Mouse (Mus musculus): ENCODE data around the gene Hmgcl.
"Not testable (repeated sequence)": the region's sequence is repeated elsewhere in the genome, so short reads cannot be mapped to it uniquely, and the experiment has no call there.

The Hmgcl gene

DNA sequence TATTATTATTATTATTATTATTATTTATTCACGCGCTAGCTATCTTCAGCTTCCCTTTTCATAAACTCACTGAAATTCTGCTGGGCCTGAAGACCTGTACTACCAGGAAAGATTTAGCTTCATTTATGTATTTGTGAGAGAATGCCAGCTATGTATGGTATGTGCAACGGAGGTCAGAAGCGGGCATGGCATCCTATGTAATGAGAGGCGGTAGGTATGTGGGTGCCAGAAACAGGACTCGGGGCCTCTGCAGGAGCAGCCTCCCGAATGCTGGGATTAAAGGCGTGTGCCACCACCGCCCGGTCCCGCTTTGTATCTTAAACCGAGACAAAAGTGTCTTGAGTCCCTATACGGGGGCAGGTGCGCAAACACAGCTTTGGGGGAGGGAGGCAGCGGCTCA is 16.7 kb downstream of the Hmgcl start:
- no peak for DNase-seq

DNA sequence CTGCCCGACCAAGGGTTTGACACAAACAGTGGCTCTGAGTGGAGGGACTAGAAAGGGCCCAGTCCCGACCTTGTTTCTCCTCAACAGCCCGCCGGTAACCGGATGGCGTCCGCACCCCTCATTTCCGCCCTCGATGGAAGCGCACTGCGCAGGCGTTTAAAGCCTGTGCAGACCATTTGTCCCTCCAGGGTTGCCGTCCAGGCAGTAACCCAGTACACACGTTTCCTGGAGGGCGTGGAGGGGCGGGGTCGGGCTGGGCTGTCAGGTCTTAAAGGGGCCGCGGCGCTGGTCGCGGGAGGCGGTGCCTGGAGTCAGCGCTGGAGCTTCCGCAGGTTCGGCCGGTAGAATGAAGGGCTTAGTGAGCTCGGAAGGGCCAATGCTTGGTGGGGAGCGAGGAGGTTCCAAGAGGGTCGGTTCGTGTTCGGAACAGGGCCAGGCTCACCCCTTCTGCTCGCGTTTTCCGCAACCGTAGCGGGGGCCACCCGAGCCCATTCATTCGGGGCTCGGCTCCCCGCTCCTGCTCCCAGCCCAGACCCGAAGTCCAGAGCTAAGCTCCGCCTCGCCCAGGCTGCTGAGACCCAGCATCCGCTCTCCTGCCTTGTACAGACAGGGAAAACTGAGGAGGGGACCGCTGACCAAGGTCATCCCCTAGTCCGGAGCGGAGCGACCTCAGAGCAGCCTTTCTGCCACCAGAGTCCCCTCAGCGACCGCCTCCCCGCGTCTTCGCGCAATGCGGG is 17.4 kb downstream of the Hmgcl start, which contains the start of gene Gale:
Gene Gale (plus strand): TSS at position 271 of the 737 bp plus-strand sequence.
- peak; percentile 93 to 94 for DNase-seq

DNA sequence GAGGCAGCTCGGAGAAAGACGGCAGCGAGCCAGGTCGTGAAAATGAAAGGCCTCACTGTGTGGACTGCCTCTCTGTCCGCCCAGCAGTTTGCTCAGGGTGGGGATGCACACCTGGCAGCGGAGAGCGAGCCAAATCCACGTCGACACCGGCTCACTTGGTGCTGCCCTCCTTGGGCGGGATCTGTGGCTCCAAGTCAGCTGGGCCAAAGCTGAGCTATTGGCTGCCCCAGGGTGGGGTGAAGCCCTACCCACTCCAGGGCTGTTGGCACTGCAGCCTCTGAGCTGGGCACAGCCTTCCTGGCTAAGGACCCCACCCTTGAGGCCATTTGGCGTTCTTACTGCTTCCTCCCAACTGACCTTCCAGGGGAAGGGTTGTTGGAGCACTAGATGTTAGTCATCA is 18.2 kb downstream of the Hmgcl start:
- peak; percentile 39 to 48 for DNase-seq

DNA sequence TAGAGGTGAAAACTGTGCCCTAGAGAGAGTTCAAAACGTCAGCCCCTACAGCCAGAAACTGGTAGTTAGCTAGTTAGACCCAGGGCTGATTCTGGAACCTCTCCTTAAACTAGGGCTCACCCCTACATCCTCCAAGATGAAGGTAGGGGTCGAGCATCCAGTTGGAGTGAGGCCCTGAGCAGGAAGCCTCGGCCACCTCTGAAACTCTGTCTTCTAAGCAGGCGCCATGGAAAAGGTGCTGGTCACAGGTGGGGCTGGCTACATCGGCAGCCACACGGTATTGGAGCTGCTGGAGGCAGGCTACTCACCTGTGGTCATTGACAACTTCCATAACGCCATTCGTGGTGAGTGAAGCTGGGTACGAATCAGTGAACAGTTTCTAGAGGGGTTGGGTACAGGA is 18.9 kb downstream of the Hmgcl start:
- no peak for DNase-seq

DNA sequence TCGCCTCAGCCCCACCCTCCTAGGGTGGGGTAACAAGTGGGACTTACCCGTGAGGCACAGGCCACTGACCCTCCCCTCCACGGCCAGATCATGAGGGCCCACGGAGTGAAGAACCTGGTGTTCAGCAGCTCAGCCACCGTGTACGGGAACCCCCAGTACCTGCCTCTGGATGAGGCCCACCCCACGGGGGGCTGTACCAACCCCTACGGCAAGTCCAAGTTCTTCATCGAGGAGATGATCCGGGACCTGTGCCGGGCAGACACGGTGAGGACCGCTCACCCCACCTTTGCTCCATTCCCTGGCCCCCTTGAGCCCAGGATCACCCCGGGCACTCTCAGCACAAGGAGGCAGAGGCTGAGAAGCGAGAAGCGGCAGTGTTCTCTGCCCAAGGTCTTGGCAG is 20.0 kb downstream of the Hmgcl start:
- DNase-seq = no peak

DNA sequence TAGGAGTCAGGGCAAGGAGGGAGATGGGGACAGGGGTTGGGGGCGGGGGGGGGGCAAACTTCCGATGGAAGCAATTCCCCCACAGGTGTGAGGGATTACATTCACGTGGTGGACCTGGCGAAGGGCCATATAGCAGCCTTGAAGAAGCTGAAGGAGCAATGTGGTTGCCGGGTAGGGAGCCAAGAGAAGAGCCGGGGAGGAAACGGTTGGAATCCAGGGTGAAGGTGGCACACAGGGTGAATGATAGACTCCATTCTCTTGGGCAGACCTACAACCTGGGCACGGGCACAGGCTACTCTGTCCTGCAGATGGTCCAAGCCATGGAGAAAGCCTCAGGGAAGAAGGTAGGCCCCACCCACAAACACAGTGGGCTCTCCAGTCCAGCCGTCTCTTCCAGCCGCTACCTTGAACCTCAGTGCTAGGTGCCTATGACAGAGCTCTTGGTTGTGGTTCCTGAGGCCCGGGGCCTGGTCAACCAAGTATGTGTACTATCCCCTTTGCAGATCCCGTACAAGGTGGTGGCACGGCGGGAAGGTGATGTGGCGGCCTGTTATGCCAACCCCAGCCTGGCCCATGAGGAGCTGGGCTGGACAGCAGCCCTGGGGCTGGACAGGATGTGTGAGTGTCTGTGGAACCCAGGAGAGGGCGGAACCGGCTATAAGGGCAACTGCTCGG is 21.0 kb downstream of the Hmgcl start:
- no peak for DNase-seq

DNA sequence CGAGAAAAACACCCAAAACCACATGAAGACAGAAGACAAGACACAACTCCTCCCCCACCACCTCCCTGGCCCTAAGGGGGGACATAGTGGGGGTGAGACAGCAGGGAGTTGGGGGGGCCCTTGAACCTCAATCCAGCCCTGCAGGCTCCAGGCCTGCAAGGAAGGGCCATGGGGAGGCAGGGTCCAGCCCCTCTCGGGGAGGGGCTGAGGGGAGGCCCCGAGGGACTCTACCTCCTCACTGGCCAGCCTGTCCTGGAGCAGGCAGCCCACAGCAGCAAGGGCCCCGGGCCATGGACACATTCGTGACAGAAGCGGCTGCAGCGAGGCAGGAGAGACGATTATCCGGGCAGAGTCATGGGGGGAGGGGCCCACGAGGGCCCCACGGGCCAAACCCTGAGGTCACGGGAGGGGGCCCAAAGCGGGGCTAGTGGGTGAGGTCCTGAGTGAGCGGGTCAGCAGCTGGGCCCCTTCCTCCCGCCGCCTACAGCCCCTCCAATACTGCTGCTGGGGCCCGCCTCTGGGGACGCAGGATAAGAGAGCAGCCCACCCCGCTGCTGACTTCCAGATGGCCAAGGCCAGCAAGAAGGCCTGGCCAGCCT is 22.1 kb downstream of the Hmgcl start:
- no peak for DNase-seq

DNA sequence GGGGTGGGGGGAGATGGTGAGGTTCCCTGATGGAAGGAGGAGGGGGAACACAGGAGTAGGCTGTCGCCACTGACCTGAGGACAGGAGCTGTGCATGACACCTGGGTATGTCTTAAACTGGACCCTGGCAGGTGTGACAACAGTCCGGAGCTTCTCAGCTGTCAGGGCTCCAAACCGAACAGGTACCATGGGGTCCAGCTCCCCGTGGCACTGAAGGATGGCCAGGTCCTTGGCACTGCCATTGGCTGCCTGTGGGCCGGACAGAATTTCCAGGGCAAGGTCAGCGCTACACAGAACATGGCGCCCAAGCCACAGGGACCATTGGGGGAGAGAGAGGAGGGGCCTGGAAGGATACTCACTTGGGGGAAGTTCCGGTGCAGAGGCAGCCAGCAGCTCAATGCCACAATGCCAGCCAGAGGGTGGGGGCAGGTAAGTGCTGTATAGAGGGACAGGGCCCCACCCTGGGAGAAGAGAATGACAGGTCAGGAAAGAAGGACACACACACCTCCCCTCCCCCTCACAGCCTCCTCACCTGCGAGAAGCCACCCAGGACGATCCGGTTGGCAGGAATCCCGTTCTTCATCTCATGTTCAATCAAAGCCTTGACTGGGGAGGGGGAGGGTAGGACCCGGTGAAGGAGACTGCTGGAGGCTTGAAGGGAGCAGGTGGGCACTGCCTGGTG is 23.0 kb downstream of the Hmgcl start:
- no peak for DNase-seq

DNA sequence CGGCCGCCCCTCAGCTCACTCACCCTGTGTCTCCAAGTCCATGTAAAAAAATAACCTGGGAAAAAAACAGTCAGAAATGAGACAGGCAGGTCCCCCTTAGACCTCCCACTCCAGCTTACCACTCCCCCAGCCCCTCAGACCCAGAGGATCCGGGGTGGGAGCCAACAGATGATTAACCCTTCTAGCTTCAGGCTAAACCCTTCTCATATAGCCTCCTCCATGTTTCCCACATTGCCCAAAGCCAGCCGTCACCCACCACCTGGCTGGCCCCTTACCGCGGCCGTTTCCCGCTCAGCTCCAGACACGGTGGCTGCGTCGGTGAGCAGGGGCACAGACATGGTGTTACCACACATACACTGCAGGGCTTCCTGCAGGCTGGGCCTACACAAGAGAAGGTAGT is 24.3 kb downstream of the Hmgcl start:
- DNase-seq = no peak

DNA sequence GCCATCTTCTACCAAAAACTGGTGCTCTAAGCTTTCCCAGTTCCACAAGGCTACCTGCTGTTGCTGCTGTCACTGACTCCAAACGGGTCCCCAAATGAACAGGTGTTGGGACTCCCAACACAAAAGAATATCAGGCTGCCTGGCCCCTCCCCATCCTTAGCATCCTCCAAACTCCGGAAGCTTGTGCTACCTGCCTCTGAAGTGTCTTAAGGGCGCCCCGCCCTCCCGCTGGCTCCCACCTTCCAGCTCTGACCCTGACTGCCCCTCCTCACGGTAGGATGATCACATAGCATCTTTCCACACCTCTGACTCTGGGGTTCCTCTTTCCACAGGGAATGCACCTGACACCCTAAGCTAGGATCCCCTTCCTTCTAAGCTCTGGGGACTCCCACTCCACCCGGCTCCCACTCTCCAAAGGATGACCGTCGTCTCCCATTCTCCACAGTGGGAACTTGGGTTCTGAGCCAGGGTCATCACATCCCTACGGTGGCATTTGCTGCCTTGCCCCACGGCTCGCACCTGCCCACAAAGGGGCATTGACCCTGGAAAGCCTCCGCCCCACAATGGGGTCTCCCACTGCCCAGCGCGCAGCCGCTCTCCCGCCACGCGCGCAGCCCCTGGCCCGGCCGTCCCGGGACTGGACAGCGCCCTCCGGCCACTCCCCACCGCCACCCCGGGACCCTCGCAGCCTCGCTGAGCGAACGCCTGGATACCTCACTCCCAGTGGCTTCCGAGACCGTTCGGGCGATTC is 25.7 kb downstream of the Hmgcl start:
- DNase-seq = no peak

DNA sequence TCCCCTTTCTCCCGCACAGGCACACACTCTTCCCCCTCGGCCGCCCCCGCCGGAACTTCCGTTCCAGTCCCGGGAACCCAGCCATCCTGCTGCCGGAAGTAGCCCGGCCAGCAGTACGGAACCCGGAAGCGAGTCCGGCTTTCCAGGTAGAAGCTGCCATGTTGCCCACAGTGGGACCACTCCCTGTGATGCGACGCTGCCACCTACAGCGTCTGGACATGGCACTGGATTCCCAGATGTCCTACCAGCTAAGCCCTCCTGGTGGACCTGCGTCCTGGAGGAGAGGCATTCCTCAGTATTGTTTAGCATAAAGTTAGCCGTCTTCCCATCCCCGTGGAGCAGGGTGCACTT is 26.3 kb downstream of the Hmgcl start, which contains the start of gene Lypla2:
Gene Lypla2 (minus strand): TSS at position 71 of the 351 bp plus-strand sequence.
- DNase-seq = peak; percentile 66 to 76

DNA sequence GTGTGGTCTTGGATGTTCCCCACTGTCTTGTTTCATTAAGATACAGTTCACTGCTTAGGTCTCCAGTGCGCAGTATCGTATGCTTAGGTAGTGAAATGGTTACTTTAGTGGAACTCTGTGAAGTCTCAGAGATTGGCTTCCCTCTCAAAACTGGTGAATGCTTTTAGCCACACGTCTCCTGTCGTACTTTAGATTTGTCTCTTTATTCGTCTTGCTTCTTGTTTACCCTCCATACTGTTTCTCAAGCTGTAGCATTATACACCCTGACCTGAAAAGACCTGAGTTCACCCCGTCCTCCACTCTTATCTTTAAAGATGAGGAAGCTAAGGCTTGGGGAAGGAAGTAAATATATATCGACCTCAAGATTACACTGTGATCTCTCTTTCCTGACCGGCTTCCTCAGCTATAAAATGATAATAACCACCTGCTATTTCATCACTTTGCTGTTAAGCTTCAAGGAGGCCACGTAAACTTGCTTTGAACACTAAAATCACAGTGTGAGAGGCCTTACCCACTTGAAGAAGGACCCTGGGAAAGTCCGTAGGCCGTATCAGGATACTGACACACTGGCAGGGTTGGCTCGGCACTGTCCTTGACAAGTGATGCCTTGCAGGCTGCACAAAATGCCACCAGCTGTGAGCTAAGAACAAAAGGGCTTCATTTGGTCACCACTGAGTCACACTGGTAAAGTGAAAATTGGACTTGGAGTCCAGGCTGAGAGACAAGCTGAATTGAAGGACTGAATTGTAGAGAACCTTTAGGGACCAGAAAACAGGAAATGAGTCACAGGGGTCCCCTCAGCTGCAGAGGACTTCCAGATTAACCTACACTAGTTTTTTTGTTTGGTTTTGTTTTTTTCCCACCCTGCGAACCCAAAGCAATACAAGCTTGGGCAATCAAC is 26.9 kb downstream of the Hmgcl start:
- DNase-seq = no peak

DNA sequence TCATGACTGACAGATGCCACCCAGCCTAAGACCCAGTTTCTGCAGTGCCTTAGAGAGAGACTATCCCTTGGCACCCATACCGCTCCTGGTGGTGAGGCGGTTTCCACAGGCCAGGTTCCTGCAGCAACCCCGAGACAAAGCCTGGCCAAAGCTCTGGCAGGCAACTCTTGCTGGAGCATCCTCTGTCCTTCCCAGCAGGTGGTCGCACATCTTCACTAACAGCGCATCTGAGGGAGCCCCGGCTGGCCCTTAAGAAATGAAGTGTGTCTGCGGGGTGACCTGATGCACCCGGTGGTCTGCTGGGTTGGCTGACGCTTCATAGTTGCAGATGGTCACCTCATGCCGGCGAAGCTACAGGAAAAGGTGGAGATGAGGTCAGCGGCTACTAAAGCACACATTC is 29.9 kb downstream of the Hmgcl start:
- no peak for DNase-seq

DNA sequence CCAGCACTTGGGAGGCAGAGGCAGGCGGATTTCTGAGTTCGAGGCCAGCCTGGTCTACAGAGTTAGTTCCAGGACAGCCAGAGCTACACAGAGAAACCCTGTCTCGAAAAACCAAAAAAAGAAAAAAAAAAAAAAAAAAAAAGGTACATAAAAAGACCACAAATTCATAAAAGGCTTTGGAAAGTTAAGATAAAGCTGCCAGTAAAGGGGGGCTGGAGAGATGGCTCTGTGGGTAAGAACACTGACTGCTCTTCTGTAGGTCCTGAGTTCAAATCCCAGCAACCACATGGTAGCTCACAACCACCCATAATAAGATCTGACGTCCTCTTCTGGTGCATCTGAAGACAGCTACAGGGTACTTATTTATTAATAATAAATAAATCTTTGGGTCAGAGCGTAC is 34.0 kb downstream of the Hmgcl start:
- not testable (repeated sequence) for DNase-seq

DNA sequence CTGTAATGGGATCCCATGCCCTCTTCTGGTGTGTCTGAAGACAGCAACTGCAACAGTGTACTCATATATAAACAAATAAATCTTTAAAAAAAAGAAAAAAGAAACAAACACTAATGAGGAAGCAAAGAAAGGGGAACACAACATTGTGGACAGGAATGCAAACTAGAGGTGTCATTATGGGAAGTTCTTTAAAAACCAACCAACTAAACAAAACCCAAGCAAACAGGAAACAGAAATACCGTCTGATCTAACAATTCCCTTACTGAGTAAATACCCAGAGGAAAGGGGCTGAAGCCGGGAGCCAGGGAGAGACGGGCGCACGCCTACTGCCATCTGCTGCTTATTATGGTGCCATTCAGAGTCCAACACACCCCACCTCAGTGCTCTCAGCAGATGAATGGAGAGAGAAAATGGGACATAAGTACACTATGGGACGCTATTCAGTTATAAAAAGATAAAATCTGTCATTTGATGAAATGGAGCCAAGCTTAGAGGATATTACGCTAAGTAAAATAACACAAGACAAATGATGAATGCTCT is 35.3 kb downstream of the Hmgcl start:
- no peak for DNase-seq

DNA sequence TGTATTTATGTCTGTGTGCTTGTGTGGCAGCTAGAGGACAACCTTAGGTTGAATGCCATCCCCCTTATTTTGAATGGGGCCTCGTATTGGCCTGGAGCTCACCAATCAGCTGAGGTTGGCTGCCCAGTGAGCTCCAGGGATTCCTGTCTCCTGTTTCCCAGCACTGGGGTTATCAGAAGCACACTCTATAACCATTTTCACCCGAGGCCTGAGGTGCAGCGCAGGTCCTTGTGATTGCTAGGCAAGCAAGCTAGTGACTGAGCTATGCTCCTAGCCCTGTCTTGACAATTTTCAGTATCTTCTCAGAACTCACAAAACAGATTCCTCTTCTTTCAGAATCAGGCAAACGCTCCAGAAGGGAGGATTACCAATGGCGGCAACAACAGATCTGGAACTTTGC is 38.3 kb downstream of the Hmgcl start:
- DNase-seq = no peak

DNA sequence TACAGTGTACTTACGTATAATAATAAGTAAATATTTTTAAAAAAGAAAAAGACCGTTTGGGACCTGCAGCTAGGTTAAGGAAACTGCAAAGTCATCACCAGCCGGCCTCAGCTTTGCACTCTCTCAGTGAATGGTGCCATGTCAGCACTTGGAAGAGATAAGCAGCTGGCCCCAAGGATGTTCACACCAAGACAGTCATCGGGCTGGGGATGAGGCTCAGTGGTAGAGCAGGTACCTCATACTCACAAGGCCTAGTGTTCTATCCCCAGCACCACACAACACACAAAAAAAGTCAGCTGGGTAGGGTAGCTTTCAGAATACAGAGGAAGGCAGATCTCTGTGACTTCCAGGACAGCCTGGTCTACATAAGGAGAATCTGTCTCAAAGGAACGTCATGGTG is 38.9 kb downstream of the Hmgcl start:
- no peak for DNase-seq

DNA sequence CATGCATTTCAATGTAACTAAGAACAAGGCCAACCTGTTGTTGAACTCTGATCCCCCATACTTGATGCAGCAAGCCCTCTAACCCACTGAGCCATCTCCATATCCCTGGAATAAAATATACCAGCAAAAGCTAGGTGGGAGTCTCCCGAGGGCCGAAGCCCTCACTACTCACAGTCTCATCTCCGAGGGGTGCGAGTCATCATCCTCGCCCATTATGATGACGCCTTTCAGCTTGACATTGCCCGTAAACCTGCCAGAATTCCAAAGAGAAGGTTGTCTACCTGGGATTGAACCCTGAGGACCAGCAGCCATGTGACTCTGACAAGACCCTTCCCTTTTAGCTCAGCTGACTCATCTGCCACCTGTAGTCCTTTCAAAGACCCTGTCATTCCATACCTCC is 39.5 kb downstream of the Hmgcl start:
- no peak for DNase-seq

DNA sequence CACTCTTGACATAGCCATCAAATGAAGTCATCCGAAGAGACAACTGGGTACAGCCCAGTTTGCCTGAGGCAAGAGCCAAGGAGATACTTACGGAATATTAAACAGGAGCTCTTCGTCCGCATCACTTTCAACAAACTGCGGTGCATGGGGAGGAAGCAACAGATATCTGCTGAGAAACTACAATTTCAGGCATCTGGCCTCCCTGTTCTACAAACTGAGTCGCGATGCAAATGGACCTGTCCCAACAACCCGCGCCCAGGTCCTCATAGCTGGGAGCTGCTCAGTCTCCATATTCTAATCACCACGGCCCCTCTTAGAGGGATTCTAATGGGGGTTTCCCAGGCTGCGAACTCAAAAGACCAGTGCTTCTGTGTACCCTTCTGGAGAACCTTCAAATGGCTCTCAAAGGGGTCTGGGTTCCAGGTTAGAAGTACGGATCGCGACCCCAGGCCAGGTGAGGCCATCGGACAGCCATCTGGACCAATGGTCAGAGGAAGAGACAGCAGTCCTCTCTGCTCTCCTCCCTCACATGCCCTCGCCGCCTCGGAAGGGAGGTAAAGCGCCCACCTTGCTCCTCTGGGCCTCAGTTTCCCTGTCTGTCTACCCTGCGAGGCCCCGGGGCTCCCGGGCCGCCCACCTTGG is 40.2 kb downstream of the Hmgcl start:
- DNase-seq = no peak

DNA sequence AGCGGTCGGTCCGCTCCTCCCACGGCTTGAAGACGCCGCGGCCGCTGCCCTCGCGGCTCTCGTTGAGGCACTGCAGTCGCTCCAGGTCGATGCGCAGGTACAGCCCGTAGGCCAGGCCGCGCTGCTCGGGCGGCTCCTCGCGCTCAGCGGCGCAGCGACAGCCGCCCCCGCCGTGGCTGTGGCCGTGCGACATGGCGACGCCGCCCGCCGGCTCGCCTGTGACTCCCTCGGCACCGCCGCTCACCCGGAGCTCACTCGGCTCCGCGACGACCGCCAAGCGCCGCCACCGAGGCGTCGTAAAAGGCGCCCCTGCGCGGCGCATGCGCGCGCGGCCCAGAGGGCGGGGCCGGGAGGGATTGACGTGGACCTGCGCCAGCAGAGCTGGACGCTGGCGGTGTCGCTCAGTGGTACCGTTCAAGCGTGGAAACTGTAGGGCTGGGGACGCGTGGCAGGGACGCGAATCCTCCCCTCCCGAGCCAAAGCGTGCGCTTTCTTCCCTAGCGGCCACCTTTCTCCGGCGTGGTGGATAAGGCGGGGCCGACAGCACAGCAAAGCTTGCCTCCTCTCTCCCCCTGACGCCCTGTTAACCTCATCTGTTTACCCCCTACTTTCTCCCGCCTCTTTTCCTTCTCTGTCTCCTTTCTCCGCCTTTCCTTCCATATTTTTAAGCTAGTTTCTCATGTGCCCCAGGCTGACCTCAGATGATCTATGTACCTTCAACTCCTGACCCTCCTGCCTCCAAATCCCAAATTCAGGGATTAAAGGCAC is 40.9 kb downstream of the Hmgcl start, which contains the start of gene Pithd1:
Gene Pithd1 (minus strand): TSS at position 322 of the 768 bp plus-strand sequence.
- peak; percentile 88 for DNase-seq

All from thymus, adult 18-20 months (tissue).